Mouse (Mus musculus): ENCODE measurements around the gene Fam83f.

- TF ChIP-seq USF1 (IDR thresholded peaks at IDR 0.05; ENCODE audit: low read depth): no peak
- no peak for TF ChIP-seq CTCF (IDR thresholded peaks at IDR 0.05; ENCODE audit: control insufficient read depth, insufficient read depth, insufficient read length)
- no peak for TF ChIP-seq MAX (IDR thresholded peaks at IDR 0.05)
- no peak for TF ChIP-seq MYOD1 (IDR thresholded peaks at IDR 0.05; ENCODE audit: control insufficient read depth, insufficient read length, low read depth)
- TF ChIP-seq CEBPB (IDR thresholded peaks at IDR 0.05; ENCODE audit: low read depth): no peak
- no peak for TF ChIP-seq MYOG (IDR thresholded peaks at IDR 0.05; ENCODE audit: control insufficient read depth, extremely low read depth, insufficient read length)
Observed at GRCm38 (mm10) chr15:80673337-80674095, 1.9 kb downstream of the Fam83f start.
